Mouse (Mus musculus) v-Abl transformed pro-B cells (cell line): ENCODE measurements around the gene Ror2.
"Not testable (repeated sequence)": the region's sequence is repeated elsewhere in the genome, so short reads cannot be mapped to it uniquely, and the experiment has no call there.

Experiments used
- in situ Hi-C, 2 experiments: fragments of 400-800 bp; cut with MboI; formaldehyde crosslinking; loops; one replicate each; pipeline ENCODE4 v1.15.1; 2025; ENCODE audit not compliant: unreplicated experiment in 2 of 2

The Ror2 gene

DNA sequence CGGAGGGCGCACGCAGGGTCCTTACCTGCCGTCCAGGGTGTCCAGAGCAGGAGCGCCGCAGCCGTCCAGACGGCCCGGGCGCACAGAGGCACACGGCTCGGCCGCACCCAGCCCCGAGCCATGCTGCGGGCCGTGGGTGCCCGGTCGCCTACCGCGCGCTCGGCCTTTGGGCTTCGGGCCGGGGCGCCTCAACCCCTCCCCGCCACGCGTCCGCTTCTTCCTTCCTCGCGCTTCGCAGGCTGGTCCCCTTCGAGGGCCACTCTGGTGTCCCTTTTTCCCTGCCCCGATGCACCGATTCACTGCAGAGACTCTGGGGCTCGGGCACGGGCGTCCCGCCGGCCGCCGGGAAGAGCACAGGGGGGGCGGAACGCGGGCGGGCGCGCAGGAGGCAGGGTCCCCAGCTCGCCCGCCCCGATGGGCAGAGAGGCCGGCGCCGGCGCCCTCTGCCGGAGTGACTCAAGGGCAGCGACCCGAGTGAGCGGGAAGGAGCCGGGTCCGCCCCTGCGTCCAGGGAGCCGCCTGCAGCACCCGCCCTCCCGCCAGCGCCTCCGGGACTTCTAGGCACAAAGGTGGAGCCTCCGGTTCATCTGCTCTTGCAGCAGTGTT lies at the start of gene Ror2:
Ror2 (minus strand) TSS at position 369 of the 606 bp plus-strand sequence.
- in situ Hi-C loops: no loop called here

GRCm38 (mm10) chr13:53333769-53334168 lies 47.8 kb upstream of the Ror2 start:
- in situ Hi-C loops: no loop called here

DNA sequence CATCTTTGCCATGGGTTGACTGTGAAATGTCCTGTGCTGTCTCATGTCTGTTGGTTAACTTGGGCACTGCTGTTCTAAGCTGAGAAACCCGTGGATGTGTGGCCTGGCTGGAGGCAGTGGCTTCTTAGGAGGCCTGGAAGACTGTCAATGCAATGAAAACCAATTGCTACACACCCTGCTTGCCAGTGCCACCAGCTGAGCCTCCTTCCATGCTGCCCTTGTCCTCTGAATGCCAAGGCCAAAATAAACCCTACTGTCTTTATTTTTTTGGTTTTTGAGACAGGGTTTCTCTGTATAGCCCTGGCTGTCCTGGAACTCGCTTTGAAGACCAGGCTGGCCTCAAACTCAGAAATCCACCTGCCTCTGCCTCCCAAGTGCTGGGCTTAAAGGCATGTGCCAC lies 44.3 kb upstream of the Ror2 start:
- in situ Hi-C loops: no loop called here

DNA sequence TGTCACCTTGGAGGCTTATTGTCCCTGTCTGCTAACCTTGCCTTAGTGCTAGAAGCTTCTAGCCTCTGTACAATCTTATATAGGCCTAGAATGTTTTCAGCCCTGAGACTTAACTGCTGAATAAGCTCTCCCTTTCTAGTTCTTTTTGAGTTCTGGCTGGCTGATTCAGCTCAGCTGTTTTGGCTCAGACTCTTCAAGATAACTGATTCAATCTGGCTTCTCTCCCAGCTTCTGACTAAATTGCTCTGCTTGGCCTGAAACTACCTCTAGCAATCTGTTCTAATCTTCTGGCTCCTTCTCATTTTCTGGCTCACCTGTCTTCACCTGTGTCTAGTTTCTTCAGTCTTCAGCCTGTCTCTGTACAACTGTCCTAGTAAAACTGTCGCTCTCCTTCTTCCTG lies 39.6 kb upstream of the Ror2 start:
- in situ Hi-C loops: no loop called here

- in situ Hi-C loops: no loop called here
Observed at GRCm38 (mm10) chr13:53323661-53324060, 37.7 kb upstream of the Ror2 start.

GRCm38 (mm10) chr13:53320899-53321298 lies 35.0 kb upstream of the Ror2 start:
- in situ Hi-C loops: no loop called here

DNA sequence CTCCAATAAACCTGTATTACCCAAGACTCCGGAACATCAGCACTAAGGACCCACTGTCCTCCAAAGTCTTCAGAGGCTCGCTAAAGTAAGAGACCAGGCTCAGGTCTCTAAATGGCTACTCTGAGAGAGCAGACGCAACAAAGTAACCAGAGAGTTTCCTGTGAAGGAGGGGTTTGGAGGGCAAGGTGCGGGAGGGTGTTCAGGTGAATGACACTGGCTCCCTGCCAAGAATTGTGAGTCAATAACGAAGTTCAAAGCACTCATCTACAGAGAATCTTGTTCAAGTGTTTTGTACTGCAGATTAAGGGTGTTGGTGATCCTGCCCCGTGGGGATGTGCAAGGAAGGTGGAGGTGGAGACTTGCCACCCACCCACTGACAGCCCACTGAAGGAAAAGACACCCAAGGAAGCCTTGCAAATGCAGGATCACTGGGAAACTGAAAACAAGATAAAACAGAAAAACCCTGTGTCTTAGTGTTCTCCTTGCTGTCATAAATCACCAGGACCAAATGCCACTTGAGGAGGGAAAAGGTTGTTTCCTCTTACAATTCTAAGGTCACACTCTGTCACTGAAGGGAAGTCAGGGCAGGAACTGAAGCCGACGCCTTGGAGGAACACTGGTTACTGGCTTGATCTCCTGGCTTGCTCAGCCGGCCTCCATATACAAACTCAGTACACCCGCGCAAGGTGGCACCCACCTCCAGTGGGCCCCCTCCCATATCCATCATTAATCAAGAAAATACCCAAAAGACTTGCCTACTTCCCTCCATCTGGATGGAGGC lies 30.8 kb upstream of the Ror2 start:
- in situ Hi-C loops: no loop called here

GRCm38 (mm10) chr13:53315757-53316156 lies 29.8 kb upstream of the Ror2 start:
- in situ Hi-C loops: not testable (repeated sequence)

DNA sequence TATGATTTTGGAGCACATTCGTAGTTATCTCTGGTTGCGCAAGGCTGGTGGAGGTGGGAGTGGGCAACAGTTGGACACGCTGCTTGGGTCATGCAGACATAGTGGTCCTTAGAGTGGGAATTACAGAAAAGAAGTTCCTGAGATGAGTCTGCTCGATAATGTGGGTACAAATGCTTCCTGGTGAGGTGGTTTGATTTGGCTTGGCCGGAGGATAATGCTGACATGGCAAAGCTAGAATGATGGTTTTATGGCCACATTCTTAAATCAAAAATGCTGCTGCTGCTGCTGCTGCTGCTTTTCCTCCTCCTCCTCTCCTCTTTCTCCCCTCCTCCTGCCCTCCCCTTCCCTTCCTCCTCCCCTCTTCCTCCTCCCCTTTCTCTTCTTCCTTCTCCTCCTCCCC lies 24.5 kb upstream of the Ror2 start:
- in situ Hi-C loops: no loop called here

- in situ Hi-C loops: no loop called here
Observed at GRCm38 (mm10) chr13:53309661-53310160, 23.8 kb upstream of the Ror2 start.

- in situ Hi-C loops: no loop called here
Observed at GRCm38 (mm10) chr13:53309148-53309547, 23.2 kb upstream of the Ror2 start.

DNA sequence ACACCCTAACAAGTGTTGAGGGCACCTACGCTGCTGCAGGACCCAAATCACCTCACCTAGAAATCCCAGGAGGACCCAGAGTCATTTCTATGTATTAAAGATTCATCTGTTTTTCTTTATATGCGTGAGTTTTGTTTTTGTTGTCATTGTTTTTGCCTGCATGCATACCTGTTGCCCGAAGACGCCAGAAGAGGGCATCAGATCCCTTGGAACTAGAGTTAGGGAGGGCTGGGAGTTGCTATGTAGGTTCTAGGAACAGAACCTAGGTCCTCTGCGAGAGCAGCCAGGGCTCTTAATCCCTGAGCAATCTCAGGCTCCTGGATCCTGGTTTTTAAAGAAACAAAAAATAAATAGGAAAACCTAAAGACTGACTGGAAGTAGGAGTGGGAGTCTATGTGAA lies 20.9 kb upstream of the Ror2 start:
- in situ Hi-C loops: no loop called here

DNA sequence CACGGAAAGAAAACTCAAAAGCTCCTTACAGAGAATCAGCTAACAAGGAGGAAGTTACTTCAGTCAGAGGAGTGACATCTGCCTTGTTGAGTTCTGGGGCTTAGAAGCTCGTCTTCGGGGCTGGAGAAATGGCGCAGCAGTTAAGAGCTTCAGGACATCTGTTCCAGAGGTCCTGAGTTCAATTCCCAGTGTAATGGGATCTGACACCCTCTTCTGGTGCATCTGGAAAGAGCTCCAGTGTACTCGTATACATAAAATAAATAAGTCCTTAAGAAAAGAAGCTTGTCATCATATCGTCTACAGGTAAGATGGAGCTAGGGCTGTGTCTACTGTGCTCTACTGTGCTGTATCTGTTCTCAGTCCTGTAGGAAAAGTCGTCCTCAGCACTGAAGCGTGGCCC lies 19.3 kb upstream of the Ror2 start:
- in situ Hi-C loops: no loop called here

GRCm38 (mm10) chr13:53302688-53303087 lies 16.8 kb upstream of the Ror2 start:
- in situ Hi-C loops: no loop called here

- in situ Hi-C loops: no loop called here
Observed at GRCm38 (mm10) chr13:53293065-53293464, 7.1 kb upstream of the Ror2 start.

- in situ Hi-C loops: no loop called here
Observed at GRCm38 (mm10) chr13:53292244-53292643, 6.3 kb upstream of the Ror2 start.

- in situ Hi-C loops: no loop called here
Observed at GRCm38 (mm10) chr13:53285261-53285755, 616 bp downstream of the Ror2 start.

GRCm38 (mm10) chr13:53284740-53285191 lies 1.2 kb downstream of the Ror2 start:
- in situ Hi-C loops: no loop called here

DNA sequence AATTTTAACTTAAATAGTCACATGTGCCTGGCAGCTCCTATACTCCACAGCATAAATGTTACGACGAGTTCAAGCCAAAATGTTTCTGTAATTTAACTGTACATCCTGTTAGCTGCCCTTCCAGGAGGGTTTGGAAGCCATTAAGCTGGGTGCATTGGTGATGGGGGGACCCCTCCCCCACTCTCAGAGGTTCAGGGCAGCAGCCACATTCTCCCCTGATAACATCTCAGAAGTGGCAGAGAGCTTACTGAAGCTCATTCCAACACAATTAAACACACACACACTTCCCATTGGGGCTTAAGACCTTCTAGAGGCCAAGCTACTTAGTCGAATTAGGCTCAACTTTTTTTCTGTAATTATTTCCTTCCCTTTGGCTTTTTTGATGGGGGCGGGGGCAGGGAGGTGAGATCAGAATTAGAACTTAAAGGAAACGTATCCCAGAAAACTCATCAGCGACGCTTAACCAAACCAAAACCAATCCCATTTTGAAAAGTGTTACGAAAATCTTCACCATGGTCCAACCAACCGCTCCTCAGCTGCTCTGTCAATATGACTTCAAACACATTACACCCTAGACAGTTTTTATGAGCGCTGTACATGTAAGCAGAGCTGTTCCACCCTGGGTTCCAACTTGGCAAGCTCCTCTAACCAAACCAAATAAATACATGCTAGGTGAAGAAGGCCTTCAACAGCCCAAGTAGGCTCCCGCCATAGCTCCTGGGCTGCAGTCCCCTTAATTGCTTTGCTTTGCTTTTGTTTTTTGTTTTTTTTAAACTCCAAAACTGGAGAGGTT lies 4.1 kb downstream of the Ror2 start:
- in situ Hi-C loops: no loop called here

GRCm38 (mm10) chr13:53278908-53279307 lies 7.0 kb downstream of the Ror2 start:
- in situ Hi-C loops: no loop called here

DNA sequence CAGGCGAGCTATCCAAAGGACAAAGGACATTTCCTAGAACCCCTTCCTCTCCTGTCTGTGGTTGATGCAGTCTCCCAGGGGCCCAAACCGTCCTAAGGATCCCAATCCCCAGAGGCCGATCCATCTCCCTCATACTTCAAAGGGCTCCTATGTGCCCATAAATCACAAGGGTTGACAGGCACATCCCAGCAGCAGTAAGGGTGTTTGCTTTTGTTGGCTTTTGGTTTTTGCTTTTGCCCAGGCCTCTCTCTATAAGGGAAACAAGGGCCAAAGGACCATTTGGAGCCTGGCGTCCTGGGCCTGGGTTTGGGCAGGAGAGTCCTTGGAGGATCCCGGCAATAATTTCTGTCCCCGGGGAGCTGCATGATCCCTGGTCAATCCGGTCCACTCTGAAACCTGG lies 9.5 kb downstream of the Ror2 start:
- in situ Hi-C loops: no loop called here
